Mouse (Mus musculus): Measurements from ENCODE around the gene Idnk.

Gene Idnk

GRCm38 (mm10) chr13:58194908-58195307 lies 37.5 kb downstream of the Idnk start:
- no peak for DNase-seq (ENCODE audit: low spot score)

DNA sequence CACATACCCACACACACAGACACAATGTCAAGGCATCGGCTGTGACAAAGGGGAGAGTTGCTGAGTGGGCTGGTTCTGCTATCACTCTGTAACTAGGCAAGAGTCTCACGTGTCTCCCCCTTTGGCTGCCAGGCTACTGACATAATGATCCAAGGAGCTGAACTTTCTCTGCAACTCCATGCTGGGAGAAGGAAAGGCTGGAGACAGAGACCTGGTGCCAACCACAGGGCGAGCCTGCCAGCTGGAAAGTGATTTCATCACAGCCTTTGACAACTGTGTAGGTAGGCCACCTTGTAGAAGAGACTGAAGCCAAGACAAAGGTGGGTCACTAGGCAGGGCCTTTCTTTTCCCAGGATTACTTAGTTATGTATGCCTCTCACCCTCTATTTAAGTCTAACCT lies 39.8 kb downstream of the Idnk start:
- no peak for DNase-seq (ENCODE audit: low spot score)

- DNase-seq (ENCODE audit: low spot score) = no peak
These were observed 40.7 kb downstream of the Idnk start for GRCm38 (mm10) chr13:58197981-58198640.

- DNase-seq (ENCODE audit: low spot score) = no peak
These were observed 43.9 kb downstream of the Idnk start for GRCm38 (mm10) chr13:58201343-58201742.

DNA sequence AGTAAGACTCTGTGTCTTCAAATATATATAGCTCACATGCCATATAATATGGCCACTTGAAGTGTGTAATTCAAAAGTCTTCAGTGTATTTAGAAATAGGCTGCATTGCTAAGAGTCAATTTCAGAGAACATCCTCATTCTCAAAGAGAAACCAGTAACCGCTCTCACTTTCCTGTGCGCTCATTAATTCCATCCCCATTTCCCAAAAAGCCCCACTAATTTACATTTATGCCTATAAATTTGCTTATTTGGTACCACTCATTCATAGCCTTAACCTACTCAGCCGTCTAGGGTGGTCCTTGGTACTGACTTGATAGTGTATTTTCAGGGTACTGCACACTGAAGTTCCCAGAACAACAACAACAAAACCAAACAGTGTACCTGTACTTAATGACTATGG lies 44.5 kb downstream of the Idnk start:
- DNase-seq (ENCODE audit: low spot score) = no peak

DNA sequence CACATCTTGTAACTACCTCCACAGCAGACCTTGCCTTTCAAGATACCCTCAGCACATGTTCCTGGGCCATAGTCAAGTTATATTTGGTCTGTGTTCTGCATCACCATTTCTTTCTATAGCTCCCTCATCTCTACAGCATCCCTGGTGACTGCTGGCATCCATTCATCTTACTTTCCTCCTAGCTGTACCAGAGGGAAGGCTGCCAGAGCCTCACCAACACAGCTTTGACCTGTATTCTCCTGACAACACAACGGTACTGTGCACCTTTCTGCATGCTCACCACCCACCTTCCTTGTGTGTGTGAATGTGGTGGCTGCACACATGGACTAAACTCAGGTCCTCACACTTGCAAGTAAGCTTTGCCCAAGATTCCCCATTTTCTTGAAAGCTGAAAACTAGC lies 45.5 kb downstream of the Idnk start:
- DNase-seq (ENCODE audit: low spot score) = no peak

- DNase-seq (ENCODE audit: low spot score) = no peak
These were observed 46.8 kb downstream of the Idnk start for GRCm38 (mm10) chr13:58204202-58204601.

DNA sequence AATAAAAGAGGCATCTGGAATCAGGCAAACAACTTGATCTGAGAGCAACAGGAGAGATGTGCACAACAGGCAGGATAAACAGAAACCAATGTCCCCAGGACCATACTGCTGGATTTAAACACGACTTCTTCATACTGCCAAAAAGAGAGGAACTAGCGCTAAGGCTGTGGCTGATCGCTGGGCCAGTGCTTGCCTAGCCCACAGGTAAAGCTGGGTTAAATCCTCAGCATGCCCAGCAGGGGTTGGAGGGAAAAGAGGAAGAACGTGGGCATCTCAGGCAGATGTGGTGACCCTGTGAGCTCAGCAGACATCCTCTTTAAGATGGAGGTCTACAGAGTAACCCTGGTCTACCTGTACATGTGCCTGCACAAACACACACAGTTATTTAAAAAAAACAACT lies 47.5 kb downstream of the Idnk start:
- DNase-seq (ENCODE audit: low spot score) = no peak

DNA sequence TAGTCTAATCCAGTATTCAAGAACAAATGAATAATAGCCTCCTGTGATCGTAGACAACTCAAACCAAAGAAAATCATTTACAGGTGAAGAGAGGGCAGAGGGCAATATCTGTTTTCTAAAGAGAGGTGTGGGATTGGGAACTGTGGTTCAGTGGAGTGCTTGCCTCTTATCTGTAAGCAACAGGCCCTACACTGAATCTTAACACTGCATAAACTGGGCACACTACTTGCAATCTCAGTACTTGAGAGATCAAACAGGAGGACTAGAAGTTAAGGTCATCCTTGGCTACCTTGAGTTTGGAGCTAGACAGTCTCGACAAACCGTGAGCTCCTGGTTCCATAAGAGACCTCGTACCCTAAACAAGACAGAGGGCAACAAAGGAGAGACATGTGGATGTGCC lies 48.6 kb downstream of the Idnk start:
- DNase-seq (ENCODE audit: low spot score) = no peak

- DNase-seq (ENCODE audit: low spot score) = no peak
These were observed 53.0 kb downstream of the Idnk start for GRCm38 (mm10) chr13:58210441-58210840.

- no peak for DNase-seq (ENCODE audit: low spot score)
These were observed 55.1 kb downstream of the Idnk start for GRCm38 (mm10) chr13:58212530-58212929.

- no peak for DNase-seq (ENCODE audit: low spot score)
These were observed 56.4 kb downstream of the Idnk start for GRCm38 (mm10) chr13:58213801-58214200.

Data from layer of hippocampus, adult 11-12 months (tissue).